Mouse (Mus musculus): ENCODE data around the gene Lgi2. TPM values are rescaled to one million over a fixed set of nuclear protein-coding genes. Genes with fewer than 3 reads are reported as not detected.
A peak's percentile ranks its signal among the peaks of the same experiment; 100 is the strongest.

Gene Lgi2
- polyA plus RNA-seq, 1 experiment from 2014 or later = 8.0 TPM

- Histone ChIP-seq H3K27me3 (ENCODE audit: control insufficient read depth, insufficient read depth, low read length) (no peaks in the 10 kb centered on the region), H3K9me3 (replicated peaks; ENCODE audit: control insufficient read depth, low read length) (no peaks in the 10 kb centered on the region), H3K4me3 (replicated peaks; ENCODE audit: low read length) (no peak overlapping the region), H3K4me2 (ENCODE audit: low read depth, low read length) (no peak overlapping the region), H3K4me1 (ENCODE audit: control insufficient read depth, insufficient read depth, low read length) (no peaks in the 10 kb centered on the region), H3K36me3 (ENCODE audit: control insufficient read depth, insufficient read depth, low read length) (no peaks in the 10 kb centered on the region), H3K9ac (ENCODE audit: low read length) (no peak overlapping the region), H3K27ac (ENCODE audit: low read length) (no peak overlapping the region)
- ATAC-seq (ENCODE audit: insufficient read depth, low FRiP score) = no peak
- WGBS = 78% methylated on average over 13 of the region's 13 CpGs
Measured at GRCm38 (mm10) chr5:52550613-52551317, 15.5 kb downstream of the Lgi2 start.

GRCm38 (mm10) chr5:52546950-52547349 lies 19.3 kb downstream of the Lgi2 start:
- Histone ChIP-seq H3K9me3 (replicated peaks; ENCODE audit: control insufficient read depth, low read length) (no peaks in the 10 kb centered on the region), H3K27me3 (ENCODE audit: control insufficient read depth, insufficient read depth, low read length) (no peaks in the 10 kb centered on the region), H3K4me2 (ENCODE audit: low read depth, low read length) (no peak overlapping the region), H3K4me1 (ENCODE audit: control insufficient read depth, insufficient read depth, low read length) (no peaks in the 10 kb centered on the region), H3K27ac (ENCODE audit: low read length) (no peak overlapping the region), H3K4me3 (replicated peaks; ENCODE audit: low read length) (no peak overlapping the region), H3K36me3 (ENCODE audit: control insufficient read depth, insufficient read depth, low read length) (no peaks in the 10 kb centered on the region; the same call in 1 of the 2 replicates), H3K9ac (ENCODE audit: low read length) (no peak overlapping the region)
- ATAC-seq (ENCODE audit: insufficient read depth, low FRiP score) = no peak
- 51% methylated on average over 3 of the region's 3 CpGs for WGBS

- no peaks in the 10 kb centered on the region for H3K27me3 ChIP-seq (ENCODE audit: control insufficient read depth, insufficient read depth, low read length)
- H3K4me2 ChIP-seq (ENCODE audit: low read depth, low read length) = no peak overlapping the region
- H3K4me3 ChIP-seq (replicated peaks; ENCODE audit: low read length) = no peak overlapping the region
- H3K36me3 ChIP-seq (ENCODE audit: control insufficient read depth, insufficient read depth, low read length) = peaks cover 3% of the 10 kb centered on the region; the same call in 1 of the 2 replicates
- H3K9me3 ChIP-seq (replicated peaks; ENCODE audit: control insufficient read depth, low read length) = no peaks in the 10 kb centered on the region
- ATAC-seq (ENCODE audit: insufficient read depth, low FRiP score) = no peak
- no peak overlapping the region for H3K27ac ChIP-seq (ENCODE audit: low read length)
- H3K9ac ChIP-seq (ENCODE audit: low read length) = no peak overlapping the region
- 83% methylated on average over 4 of the region's 4 CpGs for WGBS
- peaks cover 14% of the 10 kb centered on the region for H3K4me1 ChIP-seq (ENCODE audit: control insufficient read depth, insufficient read depth, low read length)
Measured at GRCm38 (mm10) chr5:52543770-52544169, 22.5 kb downstream of the Lgi2 start.

GRCm38 (mm10) chr5:52540186-52540585 lies 26.1 kb downstream of the Lgi2 start:
- ATAC-seq (ENCODE audit: insufficient read depth, low FRiP score) = no peak
- no peaks in the 10 kb centered on the region for H3K27me3 ChIP-seq (ENCODE audit: control insufficient read depth, insufficient read depth, low read length)
- peaks cover 28% of the 10 kb centered on the region for H3K4me1 ChIP-seq (ENCODE audit: control insufficient read depth, insufficient read depth, low read length)
- no peaks in the 10 kb centered on the region for H3K9me3 ChIP-seq (replicated peaks; ENCODE audit: control insufficient read depth, low read length)
- no peak overlapping the region for H3K4me3 ChIP-seq (replicated peaks; ENCODE audit: low read length)
- H3K9ac ChIP-seq (ENCODE audit: low read length) = no peak overlapping the region
- no peak overlapping the region; the same call in 1 of the 2 replicates for H3K4me2 ChIP-seq (ENCODE audit: low read depth, low read length)
- peaks cover 4% of the 10 kb centered on the region; the same call in 1 of the 2 replicates for H3K36me3 ChIP-seq (ENCODE audit: control insufficient read depth, insufficient read depth, low read length)
- WGBS = 41% methylated on average over 3 of the region's 3 CpGs
- H3K27ac ChIP-seq (ENCODE audit: low read length) = peak overlapping the region; percentile 72

GRCm38 (mm10) chr5:52539483-52539882 lies 26.8 kb downstream of the Lgi2 start:
- no peak overlapping the region for H3K9ac ChIP-seq (ENCODE audit: low read length)
- H3K4me1 ChIP-seq (ENCODE audit: control insufficient read depth, insufficient read depth, low read length) = peaks cover 34% of the 10 kb centered on the region
- ATAC-seq (ENCODE audit: insufficient read depth, low FRiP score) = peak; percentile 88
- no peaks in the 10 kb centered on the region for H3K9me3 ChIP-seq (replicated peaks; ENCODE audit: control insufficient read depth, low read length)
- H3K36me3 ChIP-seq (ENCODE audit: control insufficient read depth, insufficient read depth, low read length) = peaks cover 4% of the 10 kb centered on the region; the same call in 1 of the 2 replicates
- no peak overlapping the region for H3K4me2 ChIP-seq (ENCODE audit: low read depth, low read length)
- H3K27me3 ChIP-seq (ENCODE audit: control insufficient read depth, insufficient read depth, low read length) = no peaks in the 10 kb centered on the region
- H3K4me3 ChIP-seq (replicated peaks; ENCODE audit: low read length) = no peak overlapping the region
- H3K27ac ChIP-seq (ENCODE audit: low read length) = peak overlapping the region; percentile 72

GRCm38 (mm10) chr5:52537024-52537423 lies 29.2 kb downstream of the Lgi2 start:
- no peak for ATAC-seq (ENCODE audit: insufficient read depth, low FRiP score)
- H3K4me3 ChIP-seq (replicated peaks; ENCODE audit: low read length) = no peak overlapping the region
- H3K4me1 ChIP-seq (ENCODE audit: control insufficient read depth, insufficient read depth, low read length) = peaks cover 42% of the 10 kb centered on the region
- H3K9me3 ChIP-seq (replicated peaks; ENCODE audit: control insufficient read depth, low read length) = no peaks in the 10 kb centered on the region
- no peak overlapping the region for H3K27ac ChIP-seq (ENCODE audit: low read length)
- no peak overlapping the region for H3K4me2 ChIP-seq (ENCODE audit: low read depth, low read length)
- no peak overlapping the region for H3K9ac ChIP-seq (ENCODE audit: low read length)
- no peaks in the 10 kb centered on the region for H3K27me3 ChIP-seq (ENCODE audit: control insufficient read depth, insufficient read depth, low read length)
- peaks cover 4% of the 10 kb centered on the region; the same call in 1 of the 2 replicates for H3K36me3 ChIP-seq (ENCODE audit: control insufficient read depth, insufficient read depth, low read length)
- 59% methylated on average over 7 of the region's 7 CpGs for WGBS

GRCm38 (mm10) chr5:52534798-52535590 lies 31.3 kb downstream of the Lgi2 start:
- no peak overlapping the region for H3K9ac ChIP-seq (ENCODE audit: low read length)

GRCm38 (mm10) chr5:52533705-52534104 lies 32.6 kb downstream of the Lgi2 start:
- Histone ChIP-seq H3K27me3 (ENCODE audit: control insufficient read depth, insufficient read depth, low read length) (no peaks in the 10 kb centered on the region), H3K36me3 (ENCODE audit: control insufficient read depth, insufficient read depth, low read length) (peaks cover under 1% of the 10 kb centered on the region; the same call in 1 of the 2 replicates), H3K27ac (ENCODE audit: low read length) (no peak overlapping the region), H3K4me1 (ENCODE audit: control insufficient read depth, insufficient read depth, low read length) (peaks cover 29% of the 10 kb centered on the region), H3K4me2 (ENCODE audit: low read depth, low read length) (no peak overlapping the region), H3K4me3 (replicated peaks; ENCODE audit: low read length) (no peak overlapping the region), H3K9me3 (replicated peaks; ENCODE audit: control insufficient read depth, low read length) (no peaks in the 10 kb centered on the region), H3K9ac (ENCODE audit: low read length) (no peak overlapping the region)
- 80% methylated on average over 9 of the region's 9 CpGs for WGBS
- no peak for ATAC-seq (ENCODE audit: insufficient read depth, low FRiP score)

More at GRCm38 (mm10) chr5:52534798-52535590, 31.3 kb downstream of the Lgi2 start:
- Histone ChIP-seq H3K36me3 (ENCODE audit: control insufficient read depth, insufficient read depth, low read length) (peaks cover 4% of the 10 kb centered on the region; the same call in 1 of the 2 replicates), H3K27me3 (ENCODE audit: control insufficient read depth, insufficient read depth, low read length) (no peaks in the 10 kb centered on the region), H3K4me2 (ENCODE audit: low read depth, low read length) (peak overlapping the region; percentile 4; the same call in 1 of the 2 replicates), H3K9me3 (replicated peaks; ENCODE audit: control insufficient read depth, low read length) (no peaks in the 10 kb centered on the region), H3K27ac (ENCODE audit: low read length) (peak overlapping the region; percentile 63), H3K4me1 (ENCODE audit: control insufficient read depth, insufficient read depth, low read length) (peaks cover 32% of the 10 kb centered on the region), H3K4me3 (replicated peaks; ENCODE audit: low read length) (no peak overlapping the region)
- ATAC-seq (ENCODE audit: insufficient read depth, low FRiP score) = peak; percentile 42; the same call in 1 of the 2 replicates
- 38% methylated on average over 14 of the region's 14 CpGs for WGBS

GRCm38 (mm10) chr5:52528545-52528944 lies 37.7 kb downstream of the Lgi2 start:
- WGBS = 46% methylated on average over 7 of the region's 7 CpGs
- Histone ChIP-seq H3K27ac (ENCODE audit: low read length) (no peak overlapping the region), H3K36me3 (ENCODE audit: control insufficient read depth, insufficient read depth, low read length) (no peaks in the 10 kb centered on the region), H3K4me3 (replicated peaks; ENCODE audit: low read length) (no peak overlapping the region), H3K9ac (ENCODE audit: low read length) (no peak overlapping the region), H3K9me3 (replicated peaks; ENCODE audit: control insufficient read depth, low read length) (no peaks in the 10 kb centered on the region), H3K27me3 (ENCODE audit: control insufficient read depth, insufficient read depth, low read length) (no peaks in the 10 kb centered on the region), H3K4me2 (ENCODE audit: low read depth, low read length) (no peak overlapping the region), H3K4me1 (ENCODE audit: control insufficient read depth, insufficient read depth, low read length) (no peaks in the 10 kb centered on the region)
- no peak for ATAC-seq (ENCODE audit: insufficient read depth, low FRiP score)

All from stomach, embryonic 16.5 days (tissue).